Mouse (Mus musculus): Measurements from ENCODE around the gene Ppp6c. TPM values are rescaled to one million over a fixed set of nuclear protein-coding genes. Genes with fewer than 3 reads are reported as not detected.

Ppp6c gene
- polyA plus RNA-seq, 1 experiment from 2014 or later = 91.2 TPM

GRCm38 (mm10) chr2:39157916-39158315 lies 68.3 kb downstream of the Ppp6c start:
- ATAC-seq (replicated peaks; ENCODE audit: low FRiP score) (no peak), DNase-seq (ENCODE audit: low spot score) (no peak)
- no peaks in the 10 kb centered on the region for H3K4me1 ChIP-seq (replicated peaks; ENCODE audit: control insufficient read depth, insufficient read depth, low read length)
- H3K36me3 ChIP-seq (ENCODE audit: control insufficient read depth, insufficient read depth, low read length) = no peaks in the 10 kb centered on the region
- no peak overlapping the region for H3K4me2 ChIP-seq (ENCODE audit: low read depth, low read length, severe bottlenecking)
- no peaks in the 10 kb centered on the region for H3K27me3 ChIP-seq (ENCODE audit: control insufficient read depth, insufficient read depth, low read length)
- H3K27ac ChIP-seq (ENCODE audit: low read depth, low read length) = no peak overlapping the region
- H3K9me3 ChIP-seq (ENCODE audit: control insufficient read depth, low read length) = no peaks in the 10 kb centered on the region
- no peak overlapping the region for H3K9ac ChIP-seq (ENCODE audit: low read length)
- H3K4me3 ChIP-seq (ENCODE audit: low read depth, low read length) = no peak overlapping the region
- 81% methylated on average over 1 of the region's 1 CpGs for WGBS

DNA sequence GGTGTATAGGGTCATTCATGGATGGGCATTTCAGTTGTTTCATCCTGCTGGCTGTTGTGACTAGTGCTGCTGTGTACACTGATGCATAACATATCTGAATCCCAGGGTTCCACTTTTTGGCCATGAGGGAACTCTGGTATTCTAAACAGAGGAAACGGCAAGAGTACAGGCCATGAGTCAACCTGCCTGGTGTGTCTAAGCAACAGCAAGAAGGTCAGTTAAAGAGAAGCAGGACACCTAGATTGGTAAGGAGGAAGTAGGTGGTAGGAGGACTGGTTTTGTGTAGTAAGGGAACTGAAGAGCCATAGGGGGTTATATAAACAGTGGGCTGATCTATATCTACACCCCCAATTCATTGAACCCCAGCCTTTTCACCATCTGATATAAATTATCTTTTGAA lies 69.4 kb downstream of the Ppp6c start:
- ATAC-seq (replicated peaks; ENCODE audit: low FRiP score) = no peak
- no peak overlapping the region for H3K4me3 ChIP-seq (ENCODE audit: low read depth, low read length)
- 93% methylated on average over 1 of the region's 1 CpGs for WGBS

DNA sequence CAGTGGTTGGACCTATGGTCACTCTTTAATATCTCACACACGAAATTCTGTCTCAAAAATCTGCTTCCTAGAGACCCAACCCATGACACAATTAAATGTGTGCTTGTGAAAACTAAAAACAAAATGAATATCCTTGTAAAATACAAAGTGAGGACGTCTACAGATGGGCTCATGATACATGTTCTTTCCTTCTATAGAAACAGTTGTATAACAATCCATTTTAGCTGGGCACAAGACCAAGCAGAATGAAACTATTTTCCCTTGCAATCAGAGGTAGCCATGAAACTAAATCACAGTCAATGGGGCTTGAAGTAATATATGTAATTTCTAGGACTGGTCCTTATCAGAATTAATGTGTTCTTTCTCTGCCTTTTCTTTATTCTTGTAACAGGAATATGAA lies 75.3 kb downstream of the Ppp6c start:
- Histone ChIP-seq H3K9ac (ENCODE audit: low read length) (no peak overlapping the region), H3K4me2 (ENCODE audit: low read depth, low read length, severe bottlenecking) (no peak overlapping the region), H3K27me3 (ENCODE audit: control insufficient read depth, insufficient read depth, low read length) (no peaks in the 10 kb centered on the region), H3K4me1 (replicated peaks; ENCODE audit: control insufficient read depth, insufficient read depth, low read length) (no peaks in the 10 kb centered on the region), H3K4me3 (ENCODE audit: low read depth, low read length) (no peak overlapping the region), H3K27ac (ENCODE audit: low read depth, low read length) (no peak overlapping the region), H3K36me3 (ENCODE audit: control insufficient read depth, insufficient read depth, low read length) (no peaks in the 10 kb centered on the region), H3K9me3 (ENCODE audit: control insufficient read depth, low read length) (no peaks in the 10 kb centered on the region)
- DNase-seq (ENCODE audit: low spot score) = no peak
- 77% methylated on average over 2 of the region's 2 CpGs for WGBS
- ATAC-seq (replicated peaks; ENCODE audit: low FRiP score) = no peak

More for the DNA sequence above, 69.4 kb downstream of the Ppp6c start:
- H3K27me3 ChIP-seq (ENCODE audit: control insufficient read depth, insufficient read depth, low read length) = no peaks in the 10 kb centered on the region
- no peak overlapping the region for H3K27ac ChIP-seq (ENCODE audit: low read depth, low read length)
- DNase-seq (ENCODE audit: low spot score) = no peak
- H3K9ac ChIP-seq (ENCODE audit: low read length) = no peak overlapping the region
- no peak overlapping the region for H3K4me2 ChIP-seq (ENCODE audit: low read depth, low read length, severe bottlenecking)
- H3K9me3 ChIP-seq (ENCODE audit: control insufficient read depth, low read length) = no peaks in the 10 kb centered on the region
- H3K36me3 ChIP-seq (ENCODE audit: control insufficient read depth, insufficient read depth, low read length) = no peaks in the 10 kb centered on the region
- H3K4me1 ChIP-seq (replicated peaks; ENCODE audit: control insufficient read depth, insufficient read depth, low read length) = no peaks in the 10 kb centered on the region

GRCm38 (mm10) chr2:39148075-39148474 lies 78.2 kb downstream of the Ppp6c start:
- ATAC-seq (replicated peaks; ENCODE audit: low FRiP score) = no peak
- no peak for DNase-seq (ENCODE audit: low spot score)
- Histone ChIP-seq H3K9ac (ENCODE audit: low read length) (no peak overlapping the region), H3K9me3 (ENCODE audit: control insufficient read depth, low read length) (no peaks in the 10 kb centered on the region), H3K36me3 (ENCODE audit: control insufficient read depth, insufficient read depth, low read length) (no peaks in the 10 kb centered on the region; the same call in 1 of the 2 replicates), H3K4me1 (replicated peaks; ENCODE audit: control insufficient read depth, insufficient read depth, low read length) (no peaks in the 10 kb centered on the region), H3K27ac (ENCODE audit: low read depth, low read length) (no peak overlapping the region), H3K4me2 (ENCODE audit: low read depth, low read length, severe bottlenecking) (no peak overlapping the region), H3K4me3 (ENCODE audit: low read depth, low read length) (no peak overlapping the region), H3K27me3 (ENCODE audit: control insufficient read depth, insufficient read depth, low read length) (no peaks in the 10 kb centered on the region)
- 80% methylated on average over 2 of the region's 2 CpGs for WGBS

DNA sequence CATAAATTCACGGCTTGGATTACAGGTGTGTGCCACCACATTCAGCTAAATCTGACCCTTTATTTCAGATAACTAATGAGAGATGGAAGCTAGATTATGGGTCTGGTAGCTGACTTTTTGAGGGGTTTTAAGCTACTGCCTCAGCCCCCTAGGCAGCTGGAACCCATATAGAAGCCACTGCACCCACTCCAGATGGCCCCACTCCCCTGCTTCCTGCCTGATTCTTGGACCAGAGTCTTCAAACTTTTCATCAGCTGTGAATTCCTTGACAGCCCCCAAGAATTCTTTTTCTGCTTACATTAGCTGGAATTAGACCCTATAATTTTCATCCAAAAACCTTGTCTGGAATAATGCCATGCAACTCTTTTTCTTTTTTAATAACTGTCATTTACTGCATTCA lies 79.8 kb downstream of the Ppp6c start:
- Histone ChIP-seq H3K4me2 (ENCODE audit: low read depth, low read length, severe bottlenecking) (no peak overlapping the region), H3K9me3 (ENCODE audit: control insufficient read depth, low read length) (no peaks in the 10 kb centered on the region), H3K27me3 (ENCODE audit: control insufficient read depth, insufficient read depth, low read length) (no peaks in the 10 kb centered on the region), H3K4me1 (replicated peaks; ENCODE audit: control insufficient read depth, insufficient read depth, low read length) (no peaks in the 10 kb centered on the region), H3K36me3 (ENCODE audit: control insufficient read depth, insufficient read depth, low read length) (no peaks in the 10 kb centered on the region; the same call in 1 of the 2 replicates), H3K4me3 (ENCODE audit: low read depth, low read length) (no peak overlapping the region), H3K9ac (ENCODE audit: low read length) (no peak overlapping the region), H3K27ac (ENCODE audit: low read depth, low read length) (no peak overlapping the region)
- ATAC-seq (replicated peaks; ENCODE audit: low FRiP score) (no peak), DNase-seq (ENCODE audit: low spot score) (no peak)
- WGBS = 91% methylated on average over 1 of the region's 1 CpGs

Other genes starting within 250 kb of the Ppp6c start
- gene Wdr38, start 229.0 kb downstream of the Ppp6c start, polyA plus RNA-seq (2014; fragmentation: Nextera tagmentation; extraction: Ambion mirVana) = 1.5 and 1.8 TPM in 2 replicates
- gene Arpc5l, start 221.1 kb downstream of the Ppp6c start, polyA plus RNA-seq (2014; fragmentation: Nextera tagmentation; extraction: Ambion mirVana) = 146 and 147 TPM in 2 replicates
- 901 and 1,011 TPM in 2 replicates for gene Rpl35, start 220.8 kb downstream of the Ppp6c start, polyA plus RNA-seq (2014; fragmentation: Nextera tagmentation; extraction: Ambion mirVana)
- 32.1 and 34.4 TPM in 2 replicates for gene Golga1, start 160.9 kb downstream of the Ppp6c start, polyA plus RNA-seq (2014; fragmentation: Nextera tagmentation; extraction: Ambion mirVana)
- gene Scai, start 35.7 kb downstream of the Ppp6c start, polyA plus RNA-seq (2014; fragmentation: Nextera tagmentation; extraction: Ambion mirVana) = 10.2 and 11.4 TPM in 2 replicates